Mouse (Mus musculus): Measurements from ENCODE around the gene Tcf3.

Gene Tcf3

DNA sequence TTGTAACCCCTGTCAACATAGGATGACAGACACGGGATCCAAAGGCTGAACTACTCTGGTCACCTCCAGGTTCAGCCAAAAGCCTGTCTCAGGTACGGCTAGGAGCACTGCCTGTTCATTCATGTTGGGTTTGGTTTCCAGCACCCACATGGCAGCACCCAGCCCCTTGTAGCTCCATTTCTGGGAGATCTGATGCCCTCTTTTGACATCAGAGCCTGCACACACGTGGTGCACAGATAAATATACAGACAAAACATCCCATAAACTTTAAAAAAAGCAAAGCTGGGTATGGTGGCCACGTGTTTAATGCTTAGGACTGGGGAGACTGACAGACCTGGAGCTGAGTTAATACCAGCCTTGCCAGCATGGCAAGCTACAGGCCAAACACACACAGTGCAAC is 25.5 kb downstream of the Tcf3 start:
- DNase-seq (ENCODE audit: extremely low read depth, low read depth) = no peak

DNA sequence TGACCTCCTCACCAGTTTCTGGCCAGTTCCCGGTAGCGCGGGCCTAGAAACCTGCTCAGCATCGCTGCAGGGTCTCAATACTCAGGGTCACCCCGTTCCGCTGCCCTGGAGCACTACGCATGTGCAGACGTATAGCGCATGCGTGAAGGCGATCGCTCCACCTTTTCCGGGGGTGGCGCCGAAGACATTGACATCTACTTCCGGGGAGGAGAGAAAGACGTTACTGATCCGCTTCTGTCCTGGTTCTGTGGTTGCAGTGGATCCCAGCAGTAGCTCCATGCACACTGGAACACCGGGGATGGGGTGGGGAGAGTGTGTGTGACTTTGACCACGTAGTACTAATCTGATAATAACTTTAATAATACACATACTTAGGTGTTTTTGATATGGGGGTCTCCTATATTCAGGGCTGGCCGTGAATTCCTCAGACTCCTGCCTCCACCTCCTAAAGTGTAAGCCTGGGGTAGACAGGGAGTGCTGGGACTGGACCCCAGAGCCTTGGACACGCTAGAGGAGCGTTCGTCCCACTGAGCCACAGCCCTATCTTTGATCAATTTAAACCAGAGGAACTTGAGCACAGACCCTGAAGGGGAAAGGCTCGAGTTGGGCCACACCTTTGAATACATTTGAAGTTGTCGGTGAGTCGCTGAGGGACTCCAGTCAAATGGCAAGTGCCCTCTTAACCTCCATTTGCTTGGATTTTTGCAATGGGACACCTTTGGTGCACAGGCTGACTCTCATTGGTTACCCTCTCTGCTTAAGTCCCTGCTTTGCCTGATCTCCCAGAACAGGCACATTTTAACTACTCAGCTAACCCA is 26.6 kb downstream of the Tcf3 start, which contains the start of gene Uqcr11:
Gene Uqcr11 (minus strand): TSS at position 147 of the 818 bp plus-strand sequence.
- peak; percentile 84 for DNase-seq (ENCODE audit: extremely low read depth, low read depth)

DNA sequence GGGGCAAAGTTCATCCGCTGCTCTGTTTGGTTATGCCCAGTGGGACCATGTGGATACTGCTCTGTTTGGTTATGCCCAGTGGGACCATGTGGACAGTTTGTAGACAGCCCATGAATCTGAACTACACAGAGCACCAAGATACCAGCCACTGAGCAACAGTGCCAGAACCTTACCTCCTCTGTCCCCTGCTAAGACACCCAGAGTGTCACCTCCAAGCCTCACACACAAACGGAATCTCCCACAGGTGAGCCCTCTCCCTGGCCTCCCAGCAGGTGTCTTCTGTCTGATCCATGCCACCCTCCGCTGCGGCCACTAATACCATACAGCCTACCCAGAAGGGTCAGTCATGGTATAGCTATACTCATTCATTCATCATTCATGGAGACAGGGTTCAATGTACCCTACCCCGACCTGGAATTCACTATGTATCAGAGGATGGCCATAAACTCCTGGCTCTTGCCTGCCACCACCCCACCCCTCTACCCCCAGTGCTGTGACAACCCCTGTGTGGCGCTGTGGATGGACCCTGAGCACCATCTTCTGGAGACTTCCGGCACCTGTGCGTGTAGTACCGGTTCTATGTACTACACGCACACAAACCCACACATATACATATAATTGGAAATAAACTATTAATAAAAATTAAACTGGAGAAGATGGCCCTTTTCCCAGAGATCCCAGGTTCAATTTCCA is 27.8 kb downstream of the Tcf3 start:
- no peak for DNase-seq (ENCODE audit: extremely low read depth, low read depth)

DNA sequence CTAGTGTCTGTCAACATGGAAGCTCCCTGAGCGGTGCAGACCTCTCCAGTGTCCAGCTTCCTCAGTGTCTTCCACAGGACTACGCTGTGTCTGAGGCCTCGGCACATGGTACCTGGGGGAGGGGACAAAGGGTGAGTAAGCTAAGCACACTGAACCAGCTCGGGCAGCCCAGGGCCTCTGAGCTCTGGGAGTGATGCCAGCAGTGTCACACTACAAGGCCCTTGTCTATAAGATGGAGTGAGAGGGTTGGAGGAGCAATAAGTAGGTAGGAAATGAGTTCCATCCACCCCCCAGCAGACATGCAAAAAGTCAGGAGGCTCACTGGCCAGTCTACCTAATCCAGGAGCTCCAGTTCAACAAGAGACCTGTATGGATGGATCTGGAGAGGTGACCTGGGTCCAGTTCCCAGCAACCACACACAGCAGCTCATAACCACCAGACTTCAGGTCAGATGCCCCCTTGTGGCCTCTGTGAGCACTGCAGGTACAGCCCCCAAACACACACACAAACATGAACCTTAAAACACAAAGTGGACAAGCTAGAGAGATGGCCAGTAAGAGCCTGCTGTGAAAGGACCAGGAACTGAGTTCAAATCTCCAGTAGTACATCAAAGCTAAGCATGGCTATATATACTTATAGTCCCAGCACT is 30.3 kb downstream of the Tcf3 start:
- no peak for DNase-seq (ENCODE audit: extremely low read depth, low read depth)

DNA sequence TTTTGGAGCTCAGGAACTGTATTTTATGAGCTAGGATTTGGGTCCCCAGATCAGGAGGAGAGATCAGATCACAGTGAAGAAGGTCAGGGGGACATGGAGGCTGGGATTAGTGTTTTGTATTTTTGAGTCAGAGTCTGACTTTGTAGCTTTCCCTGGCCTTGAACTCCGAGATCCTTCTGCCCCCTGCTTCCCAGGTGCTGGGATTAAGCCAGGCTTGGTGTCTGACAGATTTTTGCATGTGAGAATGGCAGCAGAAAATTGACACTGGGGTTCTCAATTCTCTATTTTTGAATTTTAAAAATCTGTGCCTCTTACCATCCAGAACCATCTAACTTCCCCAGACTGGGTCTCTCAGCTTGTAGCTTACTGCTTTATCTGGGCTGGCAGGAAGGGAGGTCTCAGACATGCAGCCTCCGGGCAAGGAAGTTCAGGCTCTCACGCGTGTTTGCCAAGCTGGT is 32.7 kb downstream of the Tcf3 start:
- no peak for DNase-seq (ENCODE audit: extremely low read depth, low read depth)

DNA sequence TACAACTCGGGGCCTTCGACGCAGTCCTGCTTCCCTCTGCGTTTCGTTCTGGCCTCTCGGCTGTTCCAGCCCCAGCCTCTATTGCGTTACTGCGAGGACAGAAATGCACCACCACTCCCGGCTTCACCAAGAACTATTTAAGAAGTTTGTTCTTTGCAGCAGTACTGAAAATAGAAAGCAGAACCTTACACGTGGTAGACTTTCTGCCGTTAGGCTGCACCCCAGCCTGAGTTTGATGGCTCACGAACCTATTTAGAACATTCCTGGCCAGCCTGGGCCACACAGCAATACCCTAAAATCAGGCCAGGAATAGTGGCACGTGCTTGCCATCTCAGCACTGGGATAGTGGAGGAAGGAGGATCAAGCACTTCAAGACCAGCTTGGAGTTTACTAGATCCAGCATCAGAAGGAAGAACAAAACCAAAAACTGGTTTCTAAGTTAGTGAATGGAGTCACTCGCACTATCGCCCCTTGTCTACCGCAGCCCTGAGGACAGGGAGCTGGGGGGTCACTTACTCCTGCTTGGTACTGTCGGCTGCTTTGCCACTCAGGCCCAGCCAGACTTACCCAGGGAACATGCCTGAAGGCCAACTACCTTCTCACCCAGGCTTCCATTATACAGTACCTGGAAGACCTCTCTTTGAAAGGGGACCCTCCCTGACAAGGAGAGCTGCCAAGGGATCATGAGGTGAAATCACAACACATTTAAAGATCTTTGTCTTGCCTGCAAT is 33.3 kb downstream of the Tcf3 start:
- DNase-seq (ENCODE audit: extremely low read depth, low read depth) = no peak

DNA sequence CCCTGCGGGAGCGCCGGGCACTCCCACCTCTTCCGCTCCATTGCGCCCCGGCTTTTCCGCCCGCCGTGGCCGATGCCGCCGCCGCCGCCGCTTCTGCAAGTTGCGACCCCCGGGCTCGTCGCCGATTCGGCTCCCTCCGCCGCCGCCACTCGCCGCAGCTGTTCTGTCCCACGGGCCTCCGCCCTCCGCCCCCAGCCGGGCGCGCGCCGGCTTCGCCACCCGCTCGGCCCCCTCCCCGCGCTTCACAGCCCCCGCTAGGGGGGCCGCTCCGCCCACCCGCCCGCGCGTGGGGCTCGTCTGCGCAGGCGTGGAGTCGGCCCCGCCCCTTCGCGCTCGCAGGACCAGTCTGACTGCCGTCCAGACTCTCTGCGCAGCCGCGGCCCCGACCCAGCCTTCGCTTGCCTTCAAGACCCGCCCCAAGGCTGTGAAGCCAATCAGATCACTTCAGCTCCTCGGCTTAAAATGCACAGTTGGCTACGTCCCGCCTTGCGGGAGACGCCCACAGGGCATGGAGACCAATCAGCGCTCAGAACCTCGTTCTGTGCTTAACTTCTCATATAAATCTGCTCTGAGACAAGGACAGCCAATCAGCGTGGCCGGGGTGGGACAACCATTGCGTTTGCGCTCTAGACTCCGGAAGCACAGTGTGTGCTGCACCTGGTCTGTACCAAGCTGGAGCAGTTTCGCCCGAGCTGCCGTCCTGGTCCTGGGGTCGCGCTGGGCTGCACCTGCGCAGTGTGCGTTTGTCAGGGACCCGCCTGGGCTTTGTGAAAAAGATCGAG is 34.1 kb downstream of the Tcf3 start, which contains the start of gene Mbd3:
Gene Mbd3 (minus strand): TSS at position 360 of the 782 bp plus-strand sequence.
- peak; percentile 100 for DNase-seq (ENCODE audit: extremely low read depth, low read depth)

DNA sequence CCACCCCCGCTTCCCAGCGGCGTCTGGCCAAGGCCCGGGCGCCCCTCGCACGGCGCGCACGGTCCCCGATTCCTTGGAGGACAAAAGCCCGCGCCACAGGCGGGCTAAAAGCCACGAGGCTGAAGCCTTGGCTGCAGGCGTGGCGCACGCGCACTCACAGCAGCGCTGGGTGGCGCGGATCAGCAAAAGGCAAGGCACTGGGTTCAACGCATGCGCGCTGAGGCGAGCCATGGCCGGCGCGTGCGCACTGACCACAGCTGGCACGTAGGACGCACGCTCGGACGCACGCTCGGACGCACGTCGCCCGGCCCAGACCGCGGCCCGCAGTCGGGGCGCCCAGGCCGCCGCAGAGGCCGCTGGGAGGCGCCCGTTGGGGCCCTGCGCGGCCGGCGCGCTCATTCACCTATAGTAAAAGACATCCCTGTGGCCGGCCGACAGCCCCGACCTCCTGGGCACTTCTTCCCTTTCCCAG is 34.7 kb downstream of the Tcf3 start:
- peak; percentile 88 for DNase-seq (ENCODE audit: extremely low read depth, low read depth)

DNA sequence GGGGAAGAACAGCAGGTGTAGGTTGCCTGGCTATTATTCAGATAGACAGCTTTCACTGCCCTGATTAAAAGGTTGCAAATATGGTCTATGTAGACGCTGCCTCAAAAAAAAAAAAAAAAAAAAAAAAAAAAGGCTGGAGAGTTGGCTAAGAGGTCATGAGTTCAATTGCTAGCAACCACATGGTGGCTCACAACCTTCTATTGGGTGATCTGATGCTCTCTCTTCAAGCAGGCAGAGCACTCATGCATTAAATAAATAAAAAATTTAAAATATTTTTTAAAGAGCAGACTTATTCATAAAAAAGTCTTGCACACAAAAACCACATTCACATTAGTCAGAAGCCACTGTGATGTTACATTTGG is 35.3 kb downstream of the Tcf3 start:
- DNase-seq (ENCODE audit: extremely low read depth, low read depth) = no peak

DNA sequence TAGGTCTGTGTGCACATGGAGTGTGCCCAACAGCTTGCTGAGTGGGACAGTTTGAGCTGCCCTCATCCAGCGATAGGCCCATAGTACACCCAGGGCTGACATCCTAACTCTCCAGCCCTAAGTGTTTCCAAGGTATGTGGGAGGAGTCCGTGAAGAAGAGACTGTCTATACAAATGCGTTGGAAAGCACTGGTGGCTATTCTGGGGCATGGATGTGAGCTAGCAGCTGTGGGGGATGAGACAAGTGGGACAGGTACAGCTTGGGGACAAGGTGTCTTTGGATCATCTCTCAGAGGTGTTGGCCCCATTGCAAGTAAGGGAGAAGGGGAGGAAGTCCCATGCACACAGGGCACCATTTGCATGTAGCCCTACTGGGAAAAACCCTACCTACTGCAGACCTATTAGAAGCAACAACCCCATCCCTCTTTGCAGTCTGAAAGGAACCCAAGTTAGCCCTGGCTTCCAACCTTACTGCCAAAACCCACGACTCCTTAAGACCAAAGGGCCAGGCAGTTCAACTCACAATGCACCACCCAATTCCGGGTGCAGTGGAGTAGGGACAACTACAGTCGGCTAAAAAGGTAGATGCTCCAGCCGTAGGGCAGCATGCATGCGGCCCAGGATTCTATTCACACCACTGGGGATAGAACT is 35.8 kb downstream of the Tcf3 start:
- no peak for DNase-seq (ENCODE audit: extremely low read depth, low read depth)

DNA sequence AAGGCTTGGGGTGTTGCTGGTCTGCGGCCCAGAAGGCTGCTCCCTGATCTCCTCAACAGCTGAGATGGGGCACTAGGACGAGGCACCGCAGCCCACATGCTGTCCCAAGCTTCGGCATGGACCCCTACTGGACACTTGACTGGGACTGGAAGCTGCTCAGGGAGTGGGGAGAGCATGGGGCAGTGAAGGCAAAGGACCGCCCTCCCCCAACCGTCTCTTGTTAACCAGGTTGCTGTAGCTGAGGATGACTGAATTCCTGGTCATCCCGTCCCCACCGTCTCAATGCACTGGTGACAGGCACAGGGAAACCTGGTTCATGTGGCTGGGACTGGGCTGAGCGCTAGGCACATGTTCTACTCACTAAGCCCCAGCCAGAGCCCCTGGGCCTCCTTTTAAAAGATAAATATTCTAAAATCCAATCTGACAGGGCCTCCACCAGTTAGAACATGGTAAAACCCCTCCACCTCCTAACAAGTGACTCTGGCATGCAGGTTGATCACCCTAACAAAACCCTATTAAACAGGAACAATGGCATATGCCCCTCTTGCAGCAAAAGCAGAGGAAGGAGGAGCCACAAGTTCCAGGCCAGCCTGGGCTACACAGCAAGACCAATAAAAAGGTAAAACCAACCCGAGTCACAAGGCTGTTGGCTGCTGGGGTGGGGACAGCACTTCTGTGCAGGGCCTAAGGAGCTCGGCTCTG is 36.5 kb downstream of the Tcf3 start:
- DNase-seq (ENCODE audit: extremely low read depth, low read depth) = no peak

DNA sequence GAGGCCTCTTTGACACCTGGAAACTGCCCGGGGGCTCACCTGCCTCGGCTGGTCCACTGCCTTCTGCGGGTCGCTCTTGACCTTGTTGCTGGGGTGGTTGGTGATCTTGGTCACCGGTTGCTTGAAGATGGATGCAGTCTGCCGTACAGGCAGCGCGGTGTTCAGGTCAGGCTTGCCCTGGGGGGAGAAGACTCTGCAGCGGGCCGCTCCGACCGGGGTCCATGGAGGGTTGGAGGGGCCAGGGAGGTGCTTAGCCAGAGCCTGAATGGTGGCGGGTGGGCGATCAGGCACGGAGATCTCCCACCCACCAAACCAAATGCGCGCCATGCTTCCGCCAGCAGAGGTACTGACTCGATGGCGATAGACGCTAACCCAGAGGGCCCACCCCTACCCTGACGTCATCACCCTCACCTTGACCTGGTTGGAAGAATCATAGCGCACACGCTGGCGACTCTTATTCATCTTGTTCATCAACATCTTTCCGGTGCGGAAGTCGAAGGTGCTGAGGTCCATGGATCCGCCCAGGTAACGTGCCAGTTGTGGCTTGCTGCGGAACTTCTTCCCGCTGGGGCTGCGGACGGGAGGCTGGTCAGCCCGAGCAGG is 38.3 kb downstream of the Tcf3 start:
- no peak for DNase-seq (ENCODE audit: extremely low read depth, low read depth)

DNA sequence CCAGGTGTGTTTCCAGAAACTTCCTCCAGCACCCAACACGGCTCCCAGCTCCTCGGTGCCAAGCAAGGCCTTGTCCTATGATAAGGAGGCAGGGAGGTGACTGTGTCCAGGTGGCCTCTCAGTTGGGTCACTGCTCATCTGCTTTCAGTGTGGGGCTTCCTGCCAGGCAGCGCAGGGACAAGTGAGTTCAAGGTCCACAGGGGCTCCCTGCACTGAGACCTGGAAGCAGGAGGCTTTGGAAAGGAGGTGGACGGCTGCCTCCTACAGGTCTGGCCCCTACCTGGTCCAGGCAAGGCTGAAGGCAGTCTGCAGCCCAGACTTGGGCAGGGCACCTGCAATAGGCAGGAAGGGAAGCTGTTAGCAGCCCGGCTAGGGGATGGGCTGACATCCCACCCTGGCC is 40.8 kb downstream of the Tcf3 start:
- no peak for DNase-seq (ENCODE audit: extremely low read depth, low read depth)

DNA sequence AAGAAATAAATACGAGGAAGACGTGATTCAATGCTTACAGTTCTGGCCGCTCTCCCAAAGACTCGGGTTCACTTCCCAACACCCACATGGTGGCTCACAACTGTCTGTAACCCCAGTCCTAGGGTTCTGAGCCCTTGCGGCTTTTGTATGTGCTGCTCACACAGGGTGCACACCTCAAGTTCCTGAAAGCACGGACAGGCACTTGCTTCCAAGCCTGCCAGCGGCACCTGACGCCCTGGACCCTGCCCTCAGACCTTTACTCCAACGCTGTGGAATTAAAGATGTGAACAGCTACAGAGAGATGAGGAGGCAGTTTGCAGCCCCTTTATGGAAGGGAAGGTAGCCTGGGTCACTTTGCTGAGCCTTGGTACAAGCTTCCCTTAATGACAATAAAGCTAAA is 42.8 kb downstream of the Tcf3 start:
- no peak for DNase-seq (ENCODE audit: extremely low read depth, low read depth)

DNA sequence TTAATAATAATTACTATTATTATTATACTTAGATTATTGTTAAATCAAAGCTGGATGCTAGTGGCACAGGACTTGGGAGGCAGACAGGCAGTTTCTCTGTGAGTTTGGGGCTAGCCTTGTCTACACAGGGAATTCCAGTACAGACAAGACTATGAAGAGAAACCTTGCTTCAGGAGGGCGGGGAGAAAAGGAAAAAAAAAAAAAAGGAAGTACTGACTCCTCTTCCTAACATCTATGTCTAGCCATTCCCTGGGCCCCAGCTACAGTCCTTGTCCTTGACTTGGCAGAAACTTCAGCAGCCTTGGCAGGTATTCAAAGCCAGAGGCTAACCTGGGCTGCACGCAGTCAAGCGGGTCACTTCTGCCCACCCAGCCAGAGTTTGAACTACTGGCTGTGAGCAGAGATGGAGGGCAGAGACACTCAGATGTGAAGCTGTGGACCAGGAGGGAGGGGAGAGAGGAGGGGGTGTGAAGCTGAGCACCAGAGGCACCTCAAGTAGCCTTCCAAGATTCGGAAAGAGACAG is 44.2 kb downstream of the Tcf3 start:
- DNase-seq (ENCODE audit: extremely low read depth, low read depth) = no peak

DNA sequence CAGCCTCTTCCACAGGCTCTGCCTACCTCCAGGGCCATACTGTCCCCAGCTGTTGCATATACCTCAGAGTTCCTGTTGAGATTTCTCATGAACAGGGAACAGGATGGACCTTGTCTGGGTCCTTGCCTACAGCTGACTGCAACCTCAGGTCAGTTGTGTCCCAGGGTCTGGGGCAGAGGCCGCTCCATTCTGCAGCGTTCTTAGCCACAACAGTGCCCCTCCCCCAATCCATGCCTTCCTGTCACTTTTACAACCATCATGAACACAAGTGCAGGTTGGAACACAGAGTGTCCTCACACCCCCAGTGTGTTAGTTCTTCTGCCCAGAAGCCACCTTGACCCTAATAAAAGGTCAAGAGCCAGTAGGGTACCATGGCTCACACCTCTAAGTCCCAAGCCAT is 44.7 kb downstream of the Tcf3 start:
- DNase-seq (ENCODE audit: extremely low read depth, low read depth) = no peak

DNA sequence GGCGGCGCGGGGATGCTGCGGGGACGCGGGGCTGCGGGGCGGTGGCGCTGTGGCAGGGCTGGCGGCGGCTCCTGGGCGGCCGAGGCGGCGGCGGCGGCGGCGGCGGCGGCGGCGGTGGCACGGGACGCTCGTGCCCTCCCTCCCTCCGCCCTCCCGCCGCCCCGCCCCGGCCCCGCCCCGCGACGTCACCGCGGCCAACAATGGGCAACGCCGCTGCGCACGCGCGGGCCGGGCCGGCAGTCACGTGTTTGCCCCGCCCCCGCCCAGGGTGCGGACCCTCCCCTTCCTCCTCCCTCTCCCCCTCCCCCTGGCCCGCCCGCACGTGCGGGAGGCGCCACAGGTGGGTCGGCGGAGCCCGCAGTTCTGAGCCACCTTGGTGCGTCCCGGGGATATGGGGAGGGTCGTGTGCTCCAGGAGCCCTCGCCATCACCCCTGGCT is 45.9 kb downstream of the Tcf3 start, which contains the start of gene Mex3d:
Gene Mex3d (minus strand): TSS at position 138 of the 438 bp plus-strand sequence.
- DNase-seq (ENCODE audit: extremely low read depth, low read depth) = no peak

DNA sequence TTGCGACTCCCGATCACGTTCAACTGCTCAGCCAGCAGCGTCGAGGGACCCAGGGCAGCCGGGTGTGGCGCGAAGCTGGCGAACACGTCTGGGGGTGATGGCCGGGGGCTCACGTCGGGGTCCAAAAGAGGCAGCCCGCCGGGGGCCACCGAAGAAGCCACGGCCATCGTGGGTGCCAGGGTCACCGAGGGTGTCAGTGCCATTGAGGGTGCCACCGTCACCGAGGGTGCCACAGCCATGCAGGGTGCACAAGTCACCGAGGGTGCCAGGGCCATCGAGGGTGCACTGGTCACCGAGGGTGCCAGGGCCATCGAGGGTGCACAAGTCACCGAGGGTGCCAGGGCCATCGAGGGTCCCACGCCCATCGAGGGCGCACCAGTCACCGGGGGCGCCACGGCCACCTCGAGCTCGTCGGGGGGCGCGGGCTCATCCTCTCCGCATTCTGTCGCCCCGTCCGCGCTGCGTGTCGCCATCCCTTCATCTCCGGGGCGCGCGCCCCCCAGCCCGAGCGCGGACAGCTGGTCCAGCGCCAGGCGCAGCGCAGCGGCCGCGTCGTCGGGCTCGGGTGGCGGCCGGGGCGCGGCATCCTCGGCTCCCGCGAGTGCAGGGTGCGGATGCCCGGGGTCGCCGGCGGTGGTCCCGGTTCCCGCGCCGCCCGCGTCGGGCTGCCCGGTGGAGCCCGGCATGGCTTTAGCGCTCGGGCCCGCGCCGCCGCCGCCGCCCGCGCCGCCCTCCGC is 46.5 kb downstream of the Tcf3 start:
- no peak for DNase-seq (ENCODE audit: extremely low read depth, low read depth)
